Mouse (Mus musculus) embryonic fibroblast, embryonic 13.5 days (primary cell): Measurements from ENCODE around the gene A530016L24Rik.

ENCODE experiments used
- CTCF ChIP-seq: IDR thresholded peaks from 2 replicates; pipeline ENCODE4 v1.5.1; 2011; ENCODE audit warnings: mild to moderate bottlenecking, control low read depth, low read length, moderate library complexity, borderline replicate concordance; ENCODE audit not compliant: insufficient read depth
- POLR2A ChIP-seq: IDR thresholded peaks from 2 replicates; pipeline ENCODE4 v1.6.1; 2011; ENCODE audit warnings: low read depth, mild to moderate bottlenecking, control low read depth, low read length, moderate library complexity

GRCm38 (mm10) chr12:112467387-112467786, 21.9 kb upstream of the A530016L24Rik start:
- TF ChIP-seq CTCF (no peak), POLR2A (no peak)
